In genomic region chr2:97466243-97466793, GRCm38 (mm10) we compare ENCODE assay signal across 8 mouse cellular contexts.
DNase-seq lines count a peak whose midpoint lies in the region; ATAC-seq and TF ChIP-seq lines count a peak whose summit lies in the region.

No protein-coding gene starts in this region.

- WGBS in spleen, adult 2 months, result 3% methylated on average over 25 of the region's 25 CpGs
- WGBS in embryonic facial prominence, embryonic 12.5 days, result 0% methylated on average over 25 of the region's 25 CpGs
- 0% methylated on average over 25 of the region's 25 CpGs for WGBS in limb, embryonic 12.5 days
- under 1% methylated on average over 25 of the region's 25 CpGs for WGBS in midbrain, embryonic 14.5 days
- under 1% methylated on average over 25 of the region's 25 CpGs for WGBS in stomach, embryonic 16.5 days

- H3K27ac ChIP-seq in spleen, adult 2 months (ENCODE audit: insufficient read depth, low read length), result no peak overlapping the region
- peak overlapping the region; percentile 83 for H3K27ac ChIP-seq in embryonic facial prominence, embryonic 12.5 days
- no peak overlapping the region for H3K27ac ChIP-seq in limb, embryonic 12.5 days
- H3K27ac ChIP-seq in midbrain, embryonic 14.5 days (replicated peaks; ENCODE audit: low read depth, low read length), result peak overlapping the region; percentile 91
- peak overlapping the region; percentile 71 for H3K27ac ChIP-seq in stomach, embryonic 16.5 days (ENCODE audit: low read length)

- peak overlapping the region; percentile 33 for H3K4me3 ChIP-seq in spleen, adult 2 months (ENCODE audit: extremely low read depth, insufficient read depth, insufficient read length)
- H3K4me3 ChIP-seq in embryonic facial prominence, embryonic 12.5 days, result peak overlapping the region; percentile 43
- H3K4me3 ChIP-seq in limb, embryonic 12.5 days (replicated peaks), result peak overlapping the region; percentile 46
- peak overlapping the region; percentile 56 for H3K4me3 ChIP-seq in midbrain, embryonic 14.5 days (replicated peaks; ENCODE audit: low read depth, low read length)
- H3K4me3 ChIP-seq in stomach, embryonic 16.5 days (replicated peaks; ENCODE audit: low read length), result peak overlapping the region; percentile 62

- no peaks in the 10 kb centered on the region for H3K36me3 ChIP-seq in spleen, adult 2 months (ENCODE audit: control insufficient read depth, insufficient read depth, low read length)
- H3K36me3 ChIP-seq in embryonic facial prominence, embryonic 12.5 days, result no peaks in the 10 kb centered on the region
- no peaks in the 10 kb centered on the region for H3K36me3 ChIP-seq in limb, embryonic 12.5 days
- no peaks in the 10 kb centered on the region for H3K36me3 ChIP-seq in midbrain, embryonic 14.5 days (ENCODE audit: control insufficient read depth, insufficient read depth, low read length)
- H3K36me3 ChIP-seq in stomach, embryonic 16.5 days (ENCODE audit: control insufficient read depth, insufficient read depth, low read length), result no peaks in the 10 kb centered on the region

- peak overlapping the region; percentile 75 for H3K4me2 ChIP-seq in embryonic facial prominence, embryonic 12.5 days (replicated peaks)
- peak overlapping the region; percentile 76 for H3K4me2 ChIP-seq in limb, embryonic 12.5 days
- H3K4me2 ChIP-seq in midbrain, embryonic 14.5 days (ENCODE audit: low read length), result peak overlapping the region; percentile 76
- H3K4me2 ChIP-seq in stomach, embryonic 16.5 days (ENCODE audit: low read depth, low read length), result peak overlapping the region; percentile 93

- DNase-seq in spleen, adult 2 months (ENCODE audit: low read depth in 1 of 2, low spot score in 2 of 2), result no peak
- DNase-seq in spleen, postnatal 14 days (ENCODE audit: low spot score in 2 of 2), result no peak
- peak; percentile 58 for DNase-seq in heart, adult 8-10 months (ENCODE audit: low spot score)
- peak; percentile 47 to 80 for DNase-seq in kidney, adult 8-10 months
- peak; percentile 94 for DNase-seq in midbrain, embryonic 14.5 days

- H3K4me1 ChIP-seq in spleen, adult 2 months (ENCODE audit: control insufficient read depth, insufficient read depth, insufficient read length), result no peaks in the 10 kb centered on the region
- 0 out of 2 replicates have a peak, but pooled peaks cover 5% of the 10 kb centered on the region for H3K4me1 ChIP-seq in embryonic facial prominence, embryonic 12.5 days
- peaks cover 6% of the 10 kb centered on the region; the same call in 1 of the 2 replicates for H3K4me1 ChIP-seq in limb, embryonic 12.5 days (replicated peaks)
- peaks cover 13% of the 10 kb centered on the region; the same call in 1 of the 2 replicates for H3K4me1 ChIP-seq in midbrain, embryonic 14.5 days (ENCODE audit: control insufficient read depth, insufficient read depth, low read length)
- no peaks in the 10 kb centered on the region for H3K4me1 ChIP-seq in stomach, embryonic 16.5 days (ENCODE audit: control insufficient read depth, insufficient read depth, low read length)

- TF ChIP-seq POLR2A in spleen, adult 2 months (IDR thresholded peaks at IDR 0.05; ENCODE audit: low read depth, low read length), result no peak

- H3K27me3 ChIP-seq in spleen, adult 2 months (ENCODE audit: control insufficient read depth, insufficient read depth, low read length), result no peaks in the 10 kb centered on the region
- 0 out of 2 replicates have a peak, but pooled peaks cover 4% of the 10 kb centered on the region for H3K27me3 ChIP-seq in embryonic facial prominence, embryonic 12.5 days
- H3K27me3 ChIP-seq in limb, embryonic 12.5 days, result peaks cover 11% of the 10 kb centered on the region
- H3K27me3 ChIP-seq in midbrain, embryonic 14.5 days (ENCODE audit: control insufficient read depth, insufficient read depth, low read length), result no peaks in the 10 kb centered on the region
- 0 out of 2 replicates have a peak, but pooled peaks cover 5% of the 10 kb centered on the region for H3K27me3 ChIP-seq in stomach, embryonic 16.5 days (ENCODE audit: control insufficient read depth, insufficient read depth, low read length)

- TF ChIP-seq CTCF in spleen, adult 2 months (IDR thresholded peaks at IDR 0.05; ENCODE audit: extremely low read depth, insufficient read depth, insufficient read length, insufficient replicate concordance), result no peak

- peak; percentile 89 for ATAC-seq in embryonic facial prominence, embryonic 12.5 days (ENCODE audit: insufficient number of reproducible peaks, insufficient read depth, low FRiP score, low TSS enrichment)
- peak; percentile 83 for ATAC-seq in limb, embryonic 12.5 days (ENCODE audit: insufficient number of reproducible peaks, insufficient read depth, low FRiP score, low TSS enrichment, low read depth)
- ATAC-seq in midbrain, embryonic 14.5 days (ENCODE audit: low FRiP score, low TSS enrichment), result peak; percentile 89
- peak; percentile 87 for ATAC-seq in stomach, embryonic 16.5 days (ENCODE audit: insufficient read depth, low FRiP score)

- H3K9ac ChIP-seq in embryonic facial prominence, embryonic 12.5 days, result no peak overlapping the region
- H3K9ac ChIP-seq in limb, embryonic 12.5 days (replicated peaks), result peak overlapping the region; percentile 44; the same call in 1 of the 2 replicates
- peak overlapping the region; percentile 64 for H3K9ac ChIP-seq in midbrain, embryonic 14.5 days (replicated peaks; ENCODE audit: low read length)
- peak overlapping the region; percentile 60 for H3K9ac ChIP-seq in stomach, embryonic 16.5 days (ENCODE audit: low read length)

- H3K9me3 ChIP-seq in embryonic facial prominence, embryonic 12.5 days, result no peaks in the 10 kb centered on the region
- no peaks in the 10 kb centered on the region for H3K9me3 ChIP-seq in limb, embryonic 12.5 days
- no peaks in the 10 kb centered on the region for H3K9me3 ChIP-seq in midbrain, embryonic 14.5 days (ENCODE audit: control insufficient read depth, low read length)
- no peaks in the 10 kb centered on the region for H3K9me3 ChIP-seq in stomach, embryonic 16.5 days (replicated peaks; ENCODE audit: control insufficient read depth, low read length)

Comparison
In these comparisons a context has a peak if more than half of its experiments do, and no peak if none do; other contexts are left out.
1. DNase-seq: peak in heart, adult 8-10 months (single experiment), kidney, adult 8-10 months (2 of 2) and midbrain, embryonic 14.5 days (single experiment); none in spleen, adult 2 months (0 of 2) and spleen, postnatal 14 days (0 of 2).
2. H3K27ac ChIP-seq: peak in embryonic facial prominence, embryonic 12.5 days (single experiment), midbrain, embryonic 14.5 days (single experiment) and stomach, embryonic 16.5 days (single experiment); none in spleen, adult 2 months (single experiment) and limb, embryonic 12.5 days (single experiment).
3. Peak in every context shown above with its lines, with median percentiles within 50 percentile points of each other: H3K4me3 ChIP-seq, ATAC-seq and H3K4me2 ChIP-seq.